Mouse (Mus musculus) urinary bladder, adult 18-20 months (tissue): Measurements from ENCODE around the gene Samhd1.

Experiments
- DNase-seq, 2 experiments: peaks; one replicate each; pipeline ENCODE4 v3.0.0; 2022; ENCODE audit warnings: low spot score in 2 of 2, mixed read lengths in 2 of 2

Gene Samhd1

DNA sequence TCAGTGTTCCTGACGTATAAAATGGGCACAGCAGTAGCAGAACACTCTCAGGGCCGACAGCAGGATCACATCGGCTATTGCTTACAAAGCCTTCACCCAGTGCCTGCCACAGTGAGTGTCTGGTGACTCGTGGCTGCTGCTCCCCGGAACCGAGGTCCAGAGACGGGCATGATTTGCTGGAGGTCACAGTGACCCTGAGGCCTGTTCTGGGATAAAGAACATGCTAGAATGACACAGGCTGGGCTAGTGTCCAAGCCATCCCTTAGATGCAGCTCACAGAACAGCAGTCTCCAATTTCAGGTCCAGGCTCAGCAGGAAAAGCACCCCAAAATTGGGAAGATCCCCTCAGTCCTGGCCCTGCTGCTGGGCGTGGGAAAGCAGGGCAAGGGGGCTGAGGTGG, 80.8 kb downstream of the Samhd1 start:
- DNase-seq, result no peak

GRCm38 (mm10) chr2:157053787-157054186, 81.3 kb downstream of the Samhd1 start:
- DNase-seq, result no peak

DNA sequence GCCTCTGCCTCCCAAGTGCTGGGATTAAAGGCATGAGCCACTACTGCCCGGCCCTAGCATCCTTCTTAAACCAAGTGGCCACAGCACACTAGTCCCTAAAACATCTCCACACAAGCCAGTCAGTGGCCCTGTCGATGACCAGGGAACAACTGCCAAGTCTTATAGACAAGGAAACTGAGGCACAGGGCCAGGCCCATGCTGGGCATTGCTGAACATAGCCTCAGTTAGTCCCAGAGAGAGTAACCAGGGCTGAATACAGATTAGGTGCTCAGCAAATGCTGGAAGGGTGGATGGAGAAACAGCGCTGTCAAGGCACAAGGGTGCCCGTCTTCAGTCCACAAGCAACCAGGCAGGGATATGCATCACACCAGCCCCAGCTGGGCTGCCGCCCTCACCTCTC, 81.9 kb downstream of the Samhd1 start:
- no peak for DNase-seq

DNA sequence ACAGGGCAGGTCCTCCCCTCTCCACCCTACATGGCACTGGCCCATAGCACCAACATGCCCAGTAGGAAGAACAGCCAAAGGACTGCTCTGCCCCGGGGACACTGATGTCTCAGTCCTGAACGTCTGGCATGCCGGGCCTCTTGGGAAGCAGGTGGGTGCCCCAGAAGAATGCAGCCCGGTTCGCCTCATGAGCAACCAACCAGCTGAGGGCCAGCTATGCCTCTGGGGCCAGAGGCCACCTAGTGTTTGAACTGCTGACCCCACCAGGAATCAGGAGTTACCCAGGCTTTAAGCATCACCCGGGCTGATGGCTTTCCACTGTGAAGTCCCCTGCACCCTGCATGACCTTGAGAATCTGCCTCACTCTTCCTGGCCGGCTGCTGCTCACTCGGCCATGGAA, 82.6 kb downstream of the Samhd1 start:
- no peak for DNase-seq

DNA sequence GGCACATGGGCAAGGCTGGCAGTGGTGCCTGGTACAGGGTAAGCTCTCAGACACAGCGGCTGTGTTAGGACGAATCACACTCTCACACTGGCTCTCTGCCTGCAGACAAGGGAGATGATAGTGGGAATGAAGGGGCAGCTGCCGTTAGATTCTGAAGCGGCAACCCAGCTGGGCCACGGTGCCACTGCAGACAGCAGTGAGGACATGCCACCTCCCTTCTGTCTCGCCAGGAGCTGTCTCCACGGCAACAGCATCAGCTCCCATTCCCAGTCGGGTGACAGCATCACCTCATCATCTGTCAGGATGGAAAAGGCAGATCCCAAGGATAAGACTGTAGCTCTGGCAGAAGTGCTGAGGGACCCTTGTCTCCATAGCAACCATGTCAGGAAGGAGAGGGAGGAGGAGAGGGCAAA, 85.2 kb downstream of the Samhd1 start:
- no peak for DNase-seq

DNA sequence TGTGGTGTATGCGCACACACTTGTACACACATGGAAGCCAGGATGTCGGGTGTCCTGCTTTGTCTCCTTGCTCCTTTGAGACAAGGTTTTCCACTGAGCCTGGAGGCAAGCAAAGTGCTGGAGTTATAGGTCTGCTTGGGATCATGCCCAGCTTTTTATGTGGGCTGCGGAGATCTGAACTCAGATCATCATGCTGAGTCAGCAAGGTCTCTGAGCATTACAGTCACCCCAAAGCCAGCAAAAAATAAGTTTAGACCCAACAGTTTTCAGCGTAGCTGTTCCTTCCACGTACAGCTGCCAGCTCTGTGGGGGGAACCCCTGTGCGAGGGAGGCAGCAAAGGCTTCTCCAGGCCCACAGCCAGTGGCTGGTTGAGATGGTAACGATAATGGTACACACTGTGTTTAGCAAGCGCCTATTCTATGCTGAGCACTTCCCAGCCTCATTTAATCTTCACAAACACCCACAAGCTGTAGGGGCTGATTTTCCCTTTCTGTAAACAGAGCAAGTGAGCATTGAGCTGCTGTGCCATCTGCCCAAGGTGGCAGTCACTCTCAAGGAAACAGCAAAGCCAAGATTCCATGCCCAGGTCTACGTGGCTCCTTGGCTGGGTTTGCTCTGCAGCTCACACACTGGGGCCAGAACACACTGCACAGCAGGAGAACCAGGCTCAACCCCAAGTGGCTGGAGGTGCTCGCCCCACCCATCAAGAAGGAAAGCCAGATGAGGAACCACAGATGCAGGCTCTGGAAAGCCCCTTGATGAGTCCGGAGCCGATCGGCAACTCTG, 86.5 kb downstream of the Samhd1 start:
- DNase-seq, result no peak
